Mouse (Mus musculus) hindbrain, embryonic 13.5 days (tissue): ENCODE measurements at regions not wholly inside any gene's neighbourhood (a gene's known extent, or its start where the extent isn't known, plus 50 kb on each side); places are given as distances from the start of the nearest gene placed in this dataset.

Experiments
- ATAC-seq: fragments of 200-750 bp; cut with Nextera tagmentation; 2 replicates; pipeline ENCODE4 v1.8.0; 2017; ENCODE audit warnings: moderate TSS enrichment; ENCODE audit not compliant: low FRiP score
- H3K27ac ChIP-seq: fragments of 300-500 bp; sonication (generic); 2 replicates; pipeline ENCODE4 v1.5.1; 2015; ENCODE audit warnings: inconsistent platforms, mild to moderate bottlenecking, moderate library complexity
- H3K27me3 ChIP-seq: fragments of 300-500 bp; sonication (generic); 2 replicates; pipeline ENCODE4 v1.6.1; 2015; ENCODE audit warnings: mild to moderate bottlenecking, inconsistent platforms
- H3K36me3 ChIP-seq: fragments of 300-500 bp; sonication (generic); 2 replicates; pipeline ENCODE4 v1.6.1; 2015; ENCODE audit warnings: mild to moderate bottlenecking, inconsistent platforms
- H3K4me1 ChIP-seq: fragments of 300-500 bp; sonication (generic); replicated peaks from 2 replicates; pipeline ENCODE4 v1.6.1; 2015; ENCODE audit warnings: inconsistent platforms
- H3K4me2 ChIP-seq: fragments of 300-500 bp; sonication (generic); 2 replicates; pipeline ENCODE4 v1.6.1; 2015; ENCODE audit warnings: inconsistent platforms, mild to moderate bottlenecking, moderate library complexity
- H3K4me3 ChIP-seq: fragments of 300-500 bp; sonication (generic); 2 replicates; pipeline ENCODE4 v1.5.1; 2015; ENCODE audit warnings: mild to moderate bottlenecking, inconsistent platforms
- H3K9ac ChIP-seq: fragments of 300-500 bp; sonication (generic); 2 replicates; pipeline ENCODE4 v1.6.1; 2015; ENCODE audit warnings: mild to moderate bottlenecking, inconsistent platforms
- H3K9me3 ChIP-seq: fragments of 300-500 bp; sonication (generic); 2 replicates; pipeline ENCODE4 v1.6.1; 2016; ENCODE audit warnings: inconsistent platforms
- WGBS: fragments of 180-500 bp; shearing (Covaris S2); methylation state at CpG from one replicate; pipeline ENCODE4 v1.1.7; 2015; 5-methylcytosine and 5-hydroxymethylcytosine counted together

- no peak overlapping the region for H3K27ac ChIP-seq
- no peak overlapping the region for H3K4me2 ChIP-seq
- no peak overlapping the region for H3K9ac ChIP-seq
- 0 out of 2 replicates have a peak, but pooled peaks cover 3% of the 10 kb centered on the region for H3K27me3 ChIP-seq
- H3K9me3 ChIP-seq, result no peaks in the 10 kb centered on the region
- 87% methylated on average over 4 of the region's 4 CpGs for WGBS
- H3K36me3 ChIP-seq, result no peaks in the 10 kb centered on the region
- peaks cover 7% of the 10 kb centered on the region for H3K4me1 ChIP-seq
- no peak overlapping the region for H3K4me3 ChIP-seq
- no peak for ATAC-seq
These were observed 223.7 kb upstream of the Bmper start for GRCm38 (mm10) chr9:22999181-22999580.

GRCm38 (mm10) chr9:23000200-23000599 is 222.7 kb upstream of the Bmper start:
- no peaks in the 10 kb centered on the region for H3K36me3 ChIP-seq
- no peak overlapping the region for H3K9ac ChIP-seq
- no peak for ATAC-seq
- 0 out of 2 replicates have a peak, but pooled peaks cover 3% of the 10 kb centered on the region for H3K27me3 ChIP-seq
- H3K4me1 ChIP-seq, result peaks cover 17% of the 10 kb centered on the region
- WGBS, result 93% methylated on average over 3 of the region's 3 CpGs
- no peaks in the 10 kb centered on the region for H3K9me3 ChIP-seq
- no peak overlapping the region for H3K27ac ChIP-seq
- H3K4me2 ChIP-seq, result no peak overlapping the region
- no peak overlapping the region for H3K4me3 ChIP-seq

GRCm38 (mm10) chr9:23003195-23004061 is 219.4 kb upstream of the Bmper start:
- H3K4me1 ChIP-seq, result peaks cover 30% of the 10 kb centered on the region
- 0 out of 2 replicates have a peak, but pooled peaks have one; percentile 30 for ATAC-seq
- no peak overlapping the region for H3K4me2 ChIP-seq
- H3K9me3 ChIP-seq, result no peaks in the 10 kb centered on the region
- peaks cover 27% of the 10 kb centered on the region for H3K27me3 ChIP-seq
- no peaks in the 10 kb centered on the region for H3K36me3 ChIP-seq
- no peak overlapping the region for H3K9ac ChIP-seq
- 54% methylated on average over 14 of the region's 14 CpGs for WGBS
- H3K27ac ChIP-seq, result no peak overlapping the region
- H3K4me3 ChIP-seq, result no peak overlapping the region

- ATAC-seq, result no peak
These were observed 217.9 kb upstream of the Bmper start for GRCm38 (mm10) chr9:23005005-23005404.

GRCm38 (mm10) chr9:23009462-23010183 is 213.3 kb upstream of the Bmper start:
- Histone ChIP-seq H3K4me2 (peak overlapping the region; percentile 45), H3K4me3 (peak overlapping the region; percentile 19; the same call in 1 of the 2 replicates), H3K27ac (no peak overlapping the region), H3K4me1 (peaks cover 48% of the 10 kb centered on the region), H3K9me3 (no peaks in the 10 kb centered on the region), H3K36me3 (no peaks in the 10 kb centered on the region), H3K9ac (peak overlapping the region; percentile 49), H3K27me3 (peaks cover 40% of the 10 kb centered on the region)
- ATAC-seq, result peak; percentile 33; the same call in 1 of the 2 replicates
- WGBS, result 5% methylated on average over 24 of the region's 24 CpGs

More at GRCm38 (mm10) chr9:23005005-23005404, 217.9 kb upstream of the Bmper start:
- 34% methylated on average over 7 of the region's 7 CpGs for WGBS
- peaks cover 36% of the 10 kb centered on the region for H3K27me3 ChIP-seq
- no peaks in the 10 kb centered on the region for H3K36me3 ChIP-seq
- no peak overlapping the region for H3K9ac ChIP-seq
- H3K4me3 ChIP-seq, result no peak overlapping the region
- H3K4me2 ChIP-seq, result no peak overlapping the region
- H3K9me3 ChIP-seq, result no peaks in the 10 kb centered on the region
- H3K4me1 ChIP-seq, result peaks cover 38% of the 10 kb centered on the region
- H3K27ac ChIP-seq, result no peak overlapping the region

GRCm38 (mm10) chr9:23011316-23011959 is 211.4 kb upstream of the Bmper start:
- no peak overlapping the region for H3K27ac ChIP-seq
- H3K4me3 ChIP-seq, result no peak overlapping the region
- 7% methylated on average over 7 of the region's 7 CpGs for WGBS
- no peaks in the 10 kb centered on the region for H3K9me3 ChIP-seq
- H3K4me2 ChIP-seq, result peak overlapping the region; percentile 11; the same call in 1 of the 2 replicates
- peaks cover 33% of the 10 kb centered on the region for H3K27me3 ChIP-seq
- H3K4me1 ChIP-seq, result peaks cover 33% of the 10 kb centered on the region
- H3K36me3 ChIP-seq, result no peaks in the 10 kb centered on the region
- ATAC-seq, result peak; percentile 35; the same call in 1 of the 2 replicates
- 0 out of 2 replicates have a peak overlapping the region, but pooled peaks have one; percentile 8 for H3K9ac ChIP-seq

GRCm38 (mm10) chr9:23012130-23012529 is 210.7 kb upstream of the Bmper start:
- Histone ChIP-seq H3K27ac (no peak overlapping the region), H3K4me1 (peaks cover 33% of the 10 kb centered on the region), H3K9ac (no peak overlapping the region), H3K4me2 (no peak overlapping the region), H3K27me3 (peaks cover 26% of the 10 kb centered on the region), H3K9me3 (no peaks in the 10 kb centered on the region), H3K36me3 (no peaks in the 10 kb centered on the region), H3K4me3 (no peak overlapping the region)
- ATAC-seq, result 0 out of 2 replicates have a peak, but pooled peaks have one; percentile 25
- 12% methylated on average over 5 of the region's 5 CpGs for WGBS

- no peak for ATAC-seq
- H3K4me1 ChIP-seq, result peaks cover 7% of the 10 kb centered on the region
- H3K4me2 ChIP-seq, result no peak overlapping the region
- no peak overlapping the region for H3K4me3 ChIP-seq
- 0 out of 2 replicates have a peak, but pooled peaks cover 7% of the 10 kb centered on the region for H3K27me3 ChIP-seq
- H3K9me3 ChIP-seq, result no peaks in the 10 kb centered on the region
- H3K36me3 ChIP-seq, result no peaks in the 10 kb centered on the region
- WGBS, result 95% methylated on average over 1 of the region's 1 CpGs
- no peak overlapping the region for H3K9ac ChIP-seq
- H3K27ac ChIP-seq, result no peak overlapping the region
These were observed 206.1 kb upstream of the Bmper start for GRCm38 (mm10) chr9:23016733-23017132.

GRCm38 (mm10) chr9:23024061-23024460 is 198.8 kb upstream of the Bmper start:
- Histone ChIP-seq H3K9me3 (no peaks in the 10 kb centered on the region), H3K4me1 (0 out of 2 replicates have a peak, but pooled peaks cover 5% of the 10 kb centered on the region), H3K4me2 (no peak overlapping the region), H3K27ac (no peak overlapping the region), H3K4me3 (no peak overlapping the region), H3K9ac (no peak overlapping the region), H3K27me3 (peaks cover 13% of the 10 kb centered on the region; the same call in 1 of the 2 replicates), H3K36me3 (no peaks in the 10 kb centered on the region)
- WGBS, result 97% methylated on average over 5 of the region's 5 CpGs
- no peak for ATAC-seq

GRCm38 (mm10) chr9:23025247-23025646 is 197.6 kb upstream of the Bmper start:
- no peak for ATAC-seq
- H3K4me1 ChIP-seq, result 0 out of 2 replicates have a peak, but pooled peaks cover 5% of the 10 kb centered on the region
- 94% methylated on average over 8 of the region's 8 CpGs for WGBS
- peaks cover 13% of the 10 kb centered on the region; the same call in 1 of the 2 replicates for H3K27me3 ChIP-seq
- no peak overlapping the region for H3K27ac ChIP-seq
- H3K4me2 ChIP-seq, result no peak overlapping the region
- H3K36me3 ChIP-seq, result no peaks in the 10 kb centered on the region
- no peak overlapping the region for H3K9ac ChIP-seq
- no peaks in the 10 kb centered on the region for H3K9me3 ChIP-seq
- no peak overlapping the region for H3K4me3 ChIP-seq

- Histone ChIP-seq H3K9me3 (no peaks in the 10 kb centered on the region), H3K27me3 (peaks cover 18% of the 10 kb centered on the region; the same call in 1 of the 2 replicates), H3K4me3 (no peak overlapping the region), H3K36me3 (no peaks in the 10 kb centered on the region), H3K27ac (no peak overlapping the region), H3K4me2 (no peak overlapping the region), H3K9ac (no peak overlapping the region), H3K4me1 (0 out of 2 replicates have a peak, but pooled peaks cover 5% of the 10 kb centered on the region)
- 42% methylated on average over 9 of the region's 9 CpGs for WGBS
- ATAC-seq, result peak; percentile 78
These were observed 195.2 kb upstream of the Bmper start for GRCm38 (mm10) chr9:23027377-23028313.
